Mouse (Mus musculus) spleen, adult 12 weeks (tissue): ENCODE measurements at regions not wholly inside any gene's neighbourhood (a gene's known extent, or its start where the extent isn't known, plus 50 kb on each side); places are given as distances from the start of the nearest gene placed in this dataset.

Source experiments
- DNase-seq: peaks from one replicate; pipeline ENCODE4 v3.0.0; 2022; ENCODE audit warnings: low spot score

GRCm38 (mm10) chr4:54161337-54161993, 335.6 kb downstream of the Tmem38b start:
- no peak for DNase-seq

GRCm38 (mm10) chr4:54162308-54162707, 336.5 kb downstream of the Tmem38b start:
- no peak for DNase-seq

- no peak for DNase-seq
Measured at GRCm38 (mm10) chr4:54170202-54170931, 344.5 kb downstream of the Tmem38b start.

- DNase-seq: no peak
Measured at GRCm38 (mm10) chr4:54184213-54184612, 358.4 kb downstream of the Tmem38b start.

GRCm38 (mm10) chr4:54195734-54196133, 369.9 kb downstream of the Tmem38b start:
- no peak for DNase-seq

- no peak for DNase-seq
Measured at GRCm38 (mm10) chr4:54202440-54202839, 376.6 kb downstream of the Tmem38b start.

GRCm38 (mm10) chr4:54224572-54224971, 398.7 kb downstream of the Tmem38b start:
- no peak for DNase-seq
